Mouse (Mus musculus) lung, postnatal 0 days (tissue): ENCODE results near the gene Rps6kc1. TPM values are rescaled to one million over a fixed set of nuclear protein-coding genes. Genes with fewer than 3 reads are reported as not detected.

Experiments
- ATAC-seq: fragments of 200-750 bp; cut with Nextera tagmentation; 2 replicates; pipeline ENCODE4 v1.8.0; 2017; ENCODE audit warnings: moderate library complexity
- DNase-seq: peaks from one replicate; pipeline ENCODE4 v3.0.0-alpha.2; 2016; ENCODE audit warnings: low spot score
- H3K27ac ChIP-seq: fragments of 300-500 bp; sonication (generic); 2 replicates; pipeline ENCODE4 v1.5.1; 2014; ENCODE audit warnings: antibody characterized with exemption, mild to moderate bottlenecking, low read length, mixed read lengths
- H3K27me3 ChIP-seq: fragments of 300-500 bp; sonication (generic); replicated peaks from 2 replicates; pipeline ENCODE4 v1.6.1; 2014; ENCODE audit warnings: low read length, mixed read lengths; ENCODE audit not compliant: insufficient read depth
- H3K36me3 ChIP-seq: fragments of 300-500 bp; sonication (generic); 2 replicates; pipeline ENCODE4 v1.6.1; 2014; ENCODE audit warnings: low read length, mixed read lengths; ENCODE audit not compliant: insufficient read depth
- H3K4me1 ChIP-seq: fragments of 300-500 bp; sonication (generic); 2 replicates; pipeline ENCODE4 v1.6.1; 2014; ENCODE audit warnings: antibody characterized with exemption, low read depth, low read length, mixed read lengths; ENCODE audit not compliant: insufficient read depth
- H3K4me2 ChIP-seq: fragments of 300-500 bp; sonication (generic); replicated peaks from 2 replicates; pipeline ENCODE4 v1.6.1; 2014; ENCODE audit warnings: low read depth, mild to moderate bottlenecking, low read length, moderate library complexity, mixed read lengths
- H3K4me3 ChIP-seq: fragments of 300-500 bp; sonication (generic); 2 replicates; pipeline ENCODE4 v1.5.1; 2014; ENCODE audit warnings: low read depth, low read length
- H3K9ac ChIP-seq: fragments of 300-500 bp; sonication (generic); replicated peaks from 2 replicates; pipeline ENCODE4 v1.6.1; 2014; ENCODE audit warnings: low read depth, mild to moderate bottlenecking
- H3K9me3 ChIP-seq: fragments of 300-500 bp; sonication (generic); 2 replicates; pipeline ENCODE4 v1.6.1; 2016; ENCODE audit warnings: low read length, mixed read lengths
- CTCF ChIP-seq: IDR thresholded peaks from 2 replicates; pipeline ENCODE4 v1.5.1; 2016; ENCODE audit warnings: antibody characterized with exemption, mild to moderate bottlenecking
- EP300 ChIP-seq: IDR thresholded peaks from 2 replicates; pipeline ENCODE4 v1.6.1; 2016; ENCODE audit warnings: antibody characterized with exemption, mild to moderate bottlenecking, control low read depth
- WGBS: fragments of 180-500 bp; shearing (Covaris S2); extraction: QIAGEN DNeasy Blood & Tissue Kit; methylation state at CpG from one replicate; pipeline ENCODE4 v1.1.7; 2014; 5-methylcytosine and 5-hydroxymethylcytosine counted together
- polyA plus RNA-seq: library from polyadenylated mRNA; unstranded; fragments of >200 nt; fragmentation: Nextera tagmentation; extraction: Ambion mirVana; gene quantifications from 2 replicates; pipeline ENCODE4 v1.2.1, GENCODE M21; 2015

Rps6kc1 gene
- polyA plus RNA-seq, 1 experiment from 2014 or later = 8.5 TPM

- H3K4me1 ChIP-seq = peaks cover 5% of the 10 kb centered on the region; the same call in 1 of the 2 replicates
- H3K4me2 ChIP-seq = peak overlapping the region; percentile 83
- H3K9me3 ChIP-seq = no peaks in the 10 kb centered on the region
- no peak overlapping the region for H3K27ac ChIP-seq
- peak overlapping the region; percentile 62 for H3K4me3 ChIP-seq
- peak overlapping the region; percentile 54; the same call in 1 of the 2 replicates for H3K9ac ChIP-seq
- 51% methylated on average over 6 of the region's 6 CpGs for WGBS
- ATAC-seq (no peak), DNase-seq (no peak)
- H3K27me3 ChIP-seq = no peaks in the 10 kb centered on the region
- no peaks in the 10 kb centered on the region for H3K36me3 ChIP-seq
- TF ChIP-seq EP300 = no peak
- TF ChIP-seq CTCF = no peak
Observed at GRCm38 (mm10) chr1:190910836-190911235, 734 bp downstream of the Rps6kc1 start.

DNA sequence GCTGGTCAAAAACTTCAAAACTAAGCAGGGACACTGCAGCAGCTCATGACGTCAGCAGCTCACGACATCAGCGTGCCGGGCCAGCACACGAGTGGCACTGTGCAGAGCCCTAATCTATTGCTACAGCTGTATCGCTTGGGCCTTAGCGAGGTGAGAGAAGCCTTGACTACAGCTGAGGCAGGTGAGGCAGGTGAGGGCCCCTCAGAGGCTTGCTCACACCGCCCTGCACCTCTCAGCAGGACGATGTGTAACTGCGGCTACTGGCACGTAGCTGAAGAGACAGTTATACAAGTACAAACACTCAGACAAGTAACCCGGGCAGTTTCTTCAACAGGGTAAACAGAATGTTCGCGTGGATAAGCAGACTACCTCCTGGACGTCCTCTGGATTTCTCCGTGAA lies 6.9 kb downstream of the Rps6kc1 start:
- Histone ChIP-seq H3K4me3 (no peak overlapping the region), H3K27me3 (no peaks in the 10 kb centered on the region), H3K4me2 (no peak overlapping the region), H3K36me3 (0 out of 2 replicates have a peak, but pooled peaks cover 4% of the 10 kb centered on the region), H3K9me3 (no peaks in the 10 kb centered on the region), H3K4me1 (peaks cover 12% of the 10 kb centered on the region), H3K9ac (no peak overlapping the region), H3K27ac (peak overlapping the region; percentile 69; the same call in 1 of the 2 replicates)
- ATAC-seq = peak; percentile 84
- peak; percentile 50 for DNase-seq
- TF ChIP-seq EP300 (no peak), CTCF (no peak)
- 65% methylated on average over 16 of the region's 16 CpGs for WGBS

DNA sequence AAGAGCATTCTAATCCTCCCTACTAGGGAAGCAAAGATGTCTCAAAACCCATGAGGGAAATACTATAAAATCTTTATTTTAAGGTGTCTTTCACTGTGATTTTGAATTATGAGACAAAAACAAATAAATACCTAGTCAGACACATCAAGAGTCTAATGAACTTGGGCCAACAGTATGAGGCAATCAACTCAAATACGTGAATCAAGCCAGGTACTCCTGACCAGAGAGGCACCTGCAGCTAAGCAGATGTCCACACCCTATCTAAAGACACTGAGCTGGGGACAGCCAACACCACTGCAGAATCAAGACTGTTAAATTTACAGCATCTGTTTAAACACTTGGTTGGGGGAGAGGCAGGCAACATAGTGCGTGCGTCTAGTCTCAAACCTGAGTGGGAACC lies 7.4 kb downstream of the Rps6kc1 start:
- Histone ChIP-seq H3K27ac (peak overlapping the region; percentile 69; the same call in 1 of the 2 replicates), H3K4me3 (no peak overlapping the region), H3K36me3 (0 out of 2 replicates have a peak, but pooled peaks cover 4% of the 10 kb centered on the region), H3K4me1 (peaks cover 12% of the 10 kb centered on the region), H3K27me3 (no peaks in the 10 kb centered on the region), H3K9ac (no peak overlapping the region), H3K4me2 (no peak overlapping the region), H3K9me3 (no peaks in the 10 kb centered on the region)
- TF ChIP-seq EP300 (no peak), CTCF (no peak)
- DNase-seq (peak; percentile 51), ATAC-seq (peak; percentile 49)
- WGBS = 78% methylated on average over 3 of the region's 3 CpGs

GRCm38 (mm10) chr1:190901082-190901481 lies 10.5 kb downstream of the Rps6kc1 start:
- Histone ChIP-seq H3K27ac (peak overlapping the region; percentile 80; the same call in 1 of the 2 replicates), H3K4me3 (no peak overlapping the region), H3K36me3 (0 out of 2 replicates have a peak, but pooled peaks cover 4% of the 10 kb centered on the region), H3K4me2 (no peak overlapping the region), H3K27me3 (no peaks in the 10 kb centered on the region), H3K9ac (no peak overlapping the region), H3K9me3 (no peaks in the 10 kb centered on the region), H3K4me1 (peaks cover 16% of the 10 kb centered on the region)
- ATAC-seq (no peak), DNase-seq (peak; percentile 26)
- 34% methylated on average over 2 of the region's 2 CpGs for WGBS
- TF ChIP-seq CTCF = no peak
- no peak for TF ChIP-seq EP300

- Histone ChIP-seq H3K4me2 (peak overlapping the region; percentile 17), H3K4me1 (peaks cover 16% of the 10 kb centered on the region), H3K4me3 (no peak overlapping the region), H3K27ac (peak overlapping the region; percentile 80), H3K9ac (no peak overlapping the region), H3K9me3 (no peaks in the 10 kb centered on the region), H3K36me3 (no peaks in the 10 kb centered on the region), H3K27me3 (no peaks in the 10 kb centered on the region)
- DNase-seq (peak; percentile 94), ATAC-seq (peak; percentile 93)
- peak; percentile 36 for TF ChIP-seq EP300
- TF ChIP-seq CTCF = no peak
- 30% methylated on average over 9 of the region's 9 CpGs for WGBS
Observed at GRCm38 (mm10) chr1:190898899-190899575, 12.5 kb downstream of the Rps6kc1 start.

DNA sequence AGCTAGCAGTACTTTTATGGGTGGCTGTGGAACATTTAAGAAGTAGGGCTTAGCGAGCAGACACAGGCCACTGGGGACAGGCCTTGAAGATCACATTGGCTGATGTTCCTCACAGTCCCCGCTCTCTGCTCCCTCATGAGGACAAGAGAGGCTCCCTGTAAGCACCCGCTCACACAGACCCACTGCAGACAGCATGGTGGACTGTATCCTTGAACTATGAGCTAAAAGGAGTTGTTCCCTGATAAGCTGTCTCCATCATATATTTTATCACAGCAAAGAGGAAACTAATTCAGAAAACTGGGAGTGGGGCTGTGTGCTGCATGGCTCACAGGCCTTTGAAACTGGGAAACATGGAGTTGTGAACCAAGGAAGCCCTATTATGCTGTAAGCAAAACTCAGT lies 13.4 kb downstream of the Rps6kc1 start:
- Histone ChIP-seq H3K4me3 (no peak overlapping the region), H3K4me2 (no peak overlapping the region), H3K9ac (no peak overlapping the region), H3K27ac (peak overlapping the region; percentile 80), H3K4me1 (peaks cover 16% of the 10 kb centered on the region), H3K27me3 (no peaks in the 10 kb centered on the region), H3K36me3 (no peaks in the 10 kb centered on the region), H3K9me3 (no peaks in the 10 kb centered on the region)
- no peak for TF ChIP-seq CTCF
- no peak for TF ChIP-seq EP300
- ATAC-seq (no peak), DNase-seq (no peak)
- WGBS = 93% methylated on average over 3 of the region's 3 CpGs
